Mouse (Mus musculus): Measurements from ENCODE around the gene F13b.

The F13b gene

GRCm38 (mm10) chr1:139501258-139501752 is at the start of gene F13b:
Gene F13b, plus strand, starts transcription at chr1:139501702.
- DNase-seq (ENCODE audit: low spot score in 2 of 2) = no peak

GRCm38 (mm10) chr1:139454340-139455225 is 46.9 kb upstream of the F13b start, which contains the start of gene Aspm:
Gene Aspm, plus strand, starts transcription at chr1:139454772.
- DNase-seq (ENCODE audit: low spot score in 2 of 2) = peak; percentile 80 to 87

- DNase-seq (ENCODE audit: low spot score in 2 of 2) = no peak
Measured at GRCm38 (mm10) chr1:139455226-139455869, 46.2 kb upstream of the F13b start.

GRCm38 (mm10) chr1:139460807-139461206 is 40.7 kb upstream of the F13b start:
- DNase-seq (ENCODE audit: low spot score in 2 of 2) = no peak

- no peak for DNase-seq (ENCODE audit: low spot score in 2 of 2)
Measured at GRCm38 (mm10) chr1:139465936-139466335, 35.6 kb upstream of the F13b start.

- peak in 1 of 2 experiments; percentile 10 for DNase-seq (ENCODE audit: low spot score in 2 of 2)
Measured at GRCm38 (mm10) chr1:139478898-139479297, 22.6 kb upstream of the F13b start.

GRCm38 (mm10) chr1:139480246-139480645 is 21.3 kb upstream of the F13b start:
- no peak for DNase-seq (ENCODE audit: low spot score in 2 of 2)

GRCm38 (mm10) chr1:139481146-139481545 is 20.4 kb upstream of the F13b start:
- no peak for DNase-seq (ENCODE audit: low spot score in 2 of 2)

- no peak for DNase-seq (ENCODE audit: low spot score in 2 of 2)
Measured at GRCm38 (mm10) chr1:139494630-139495029, 6.9 kb upstream of the F13b start.

- no peak for DNase-seq (ENCODE audit: low spot score in 2 of 2)
Measured at GRCm38 (mm10) chr1:139495408-139495807, 6.1 kb upstream of the F13b start.

GRCm38 (mm10) chr1:139496212-139496611 is 5.3 kb upstream of the F13b start:
- DNase-seq (ENCODE audit: low spot score in 2 of 2) = no peak

- no peak for DNase-seq (ENCODE audit: low spot score in 2 of 2)
Measured at GRCm38 (mm10) chr1:139499751-139500150, 1.8 kb upstream of the F13b start.

- DNase-seq (ENCODE audit: low spot score in 2 of 2) = no peak
Measured at GRCm38 (mm10) chr1:139514556-139514955, 13.1 kb downstream of the F13b start.

- DNase-seq (ENCODE audit: low spot score in 2 of 2) = no peak
Measured at GRCm38 (mm10) chr1:139548536-139548935, 47.0 kb downstream of the F13b start.

- DNase-seq (ENCODE audit: low spot score in 2 of 2) = no peak
Measured at GRCm38 (mm10) chr1:139551311-139551710, 49.8 kb downstream of the F13b start.

GRCm38 (mm10) chr1:139560024-139560423 is 58.5 kb downstream of the F13b start, which contains the start of gene Cfhr1:
Gene Cfhr1, minus strand, starts transcription at chr1:139560272.
- no peak for DNase-seq (ENCODE audit: low spot score in 2 of 2)
